Mouse (Mus musculus) CD8-positive naive resting alpha-beta T cell, adult 2 months (primary cell): ENCODE measurements around the gene Shox2.

ENCODE experiments used
- DNase-seq, 2 experiments: peaks; one replicate each; pipeline ENCODE4 v3.0.0; 2022; ENCODE audit warnings: low read depth in 2 of 2, low spot score in 2 of 2

The Shox2 gene

DNA sequence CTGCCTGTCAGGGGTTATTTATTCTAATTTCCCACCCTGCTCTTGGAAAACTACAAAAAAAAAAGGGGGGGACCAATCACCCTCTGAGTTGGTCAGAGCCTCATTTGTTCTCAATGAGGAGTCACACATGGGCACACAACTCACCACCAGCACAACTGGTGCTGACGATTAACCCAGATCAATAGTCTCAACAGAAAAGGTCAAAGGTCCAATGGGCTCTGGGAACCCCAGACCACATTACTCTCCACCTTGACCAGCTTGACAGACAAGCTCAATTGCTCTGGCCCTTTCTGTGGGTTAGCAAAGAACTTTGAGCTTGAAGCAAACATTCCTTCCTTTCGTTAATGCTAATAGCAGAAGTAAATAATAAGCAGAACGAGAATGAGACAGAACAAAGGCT is 16.7 kb downstream of the Shox2 start:
- no peak for DNase-seq

DNA sequence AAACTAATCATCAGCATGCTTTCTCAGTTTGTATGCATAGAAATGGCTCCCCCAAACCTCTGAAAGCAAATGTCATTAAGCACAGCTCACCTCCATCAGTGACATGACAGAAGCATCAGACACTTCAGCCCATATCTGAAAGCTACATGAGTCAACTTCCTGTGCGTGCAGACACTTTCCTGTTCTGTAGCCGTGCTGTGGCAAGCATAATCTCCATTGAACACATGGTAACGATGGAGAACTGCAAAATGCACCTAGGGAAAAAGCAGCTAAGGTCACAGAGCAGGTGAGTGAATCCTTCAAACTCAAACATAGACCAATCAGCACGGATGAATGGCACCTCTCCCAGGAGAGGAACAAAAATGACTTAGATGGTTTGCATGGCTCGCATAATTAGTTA is 21.6 kb downstream of the Shox2 start:
- DNase-seq: no peak

DNA sequence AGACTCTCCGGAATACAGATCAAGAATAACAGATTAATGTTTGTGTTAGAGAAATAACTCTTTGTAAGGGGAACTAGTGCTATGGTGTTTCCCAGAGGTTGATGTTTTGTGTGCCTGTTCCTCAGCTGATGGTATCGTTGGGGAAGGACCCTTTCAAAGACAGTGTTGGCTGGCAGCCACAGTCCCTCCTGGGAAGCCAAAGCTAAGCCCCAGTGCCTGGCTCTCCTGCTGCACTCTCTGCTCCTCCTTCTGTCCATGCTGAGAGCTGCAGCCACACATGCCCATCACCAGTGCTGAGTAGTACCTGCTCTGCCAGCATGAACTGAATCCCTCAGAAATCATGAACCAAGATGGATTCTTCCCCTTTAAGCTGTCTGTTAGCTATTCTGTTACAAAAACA is 26.4 kb downstream of the Shox2 start:
- no peak for DNase-seq

- no peak for DNase-seq
Measured at GRCm38 (mm10) chr3:66939675-66940074, 41.9 kb downstream of the Shox2 start.

GRCm38 (mm10) chr3:66922436-66922835 is 59.1 kb downstream of the Shox2 start:
- DNase-seq: no peak
